Mouse (Mus musculus) heart, postnatal 10 days (tissue): ENCODE results near the gene Gm45717. TPM values are rescaled to one million over a fixed set of nuclear protein-coding genes. Genes with fewer than 3 reads are reported as not detected.
A peak's percentile ranks its signal among the peaks of the same experiment; 100 is the strongest.
"Not testable (repeated sequence)": the region's sequence is repeated elsewhere in the genome, so short reads cannot be mapped to it uniquely, and the experiment has no call there.

Experiments used
- DNase-seq, 2 experiments: peaks; one replicate each; pipeline ENCODE4 v3.0.0; 2021
- intact Hi-C: fragments of 180-260 bp; cut with DNase I; formaldehyde crosslinking; loops from one replicate; pipeline ENCODE4 v1.15.1; 2025
- total RNA-seq, 2 experiments: library from RNA; stranded (reverse); gene quantifications; 2 replicates each; pipeline ENCODE4 v1.2.3; 2021

Gene Gm45717
- total RNA-seq, 2 experiments from 2014 or later = not detected

DNA sequence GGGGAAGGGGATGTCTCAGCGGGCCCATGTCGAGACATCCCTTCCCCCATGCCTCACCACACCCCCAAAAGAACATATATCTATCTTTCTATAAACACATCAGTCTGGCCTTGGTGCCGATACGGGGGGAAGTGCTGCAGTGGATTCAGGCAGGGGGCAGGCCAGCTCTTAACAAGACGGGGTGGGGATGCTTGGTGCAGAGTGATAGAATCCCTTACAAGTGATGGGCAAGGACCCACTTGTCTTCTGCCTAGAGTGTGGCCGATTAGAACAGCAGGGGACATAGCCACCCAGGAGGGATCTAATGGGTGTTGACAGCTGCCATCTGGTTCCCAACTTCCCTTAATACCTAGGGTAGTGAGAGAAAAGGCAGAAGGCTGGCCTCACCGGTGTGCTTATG is 15.2 kb upstream of the Gm45717 start:
- DNase-seq = no peak
- intact Hi-C loops = loop anchor here (5.0 kb wide), 1 partner anchor 36 kb away; no protein-coding TSS in a partner anchor

DNA sequence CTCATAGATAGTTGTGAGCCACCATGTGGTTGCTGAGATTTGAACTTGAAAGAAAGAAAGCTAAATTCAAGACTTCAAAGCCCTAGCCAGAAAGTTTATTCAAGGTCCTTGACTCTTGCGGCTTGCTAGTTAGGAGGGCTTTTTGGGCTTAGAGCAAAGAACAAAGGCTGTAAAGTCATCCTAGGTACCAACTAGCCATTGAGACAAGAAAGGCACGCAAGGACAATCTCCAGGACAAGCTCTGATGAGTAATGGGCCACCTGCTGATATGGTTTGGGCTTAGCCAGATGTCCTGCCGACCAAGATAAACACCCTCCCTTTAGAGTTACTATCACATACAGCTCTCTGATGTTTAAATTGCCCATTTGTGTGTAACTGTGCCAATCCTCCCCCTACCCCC is 13.0 kb upstream of the Gm45717 start:
- intact Hi-C loops, DNase-seq: not testable (repeated sequence)

DNA sequence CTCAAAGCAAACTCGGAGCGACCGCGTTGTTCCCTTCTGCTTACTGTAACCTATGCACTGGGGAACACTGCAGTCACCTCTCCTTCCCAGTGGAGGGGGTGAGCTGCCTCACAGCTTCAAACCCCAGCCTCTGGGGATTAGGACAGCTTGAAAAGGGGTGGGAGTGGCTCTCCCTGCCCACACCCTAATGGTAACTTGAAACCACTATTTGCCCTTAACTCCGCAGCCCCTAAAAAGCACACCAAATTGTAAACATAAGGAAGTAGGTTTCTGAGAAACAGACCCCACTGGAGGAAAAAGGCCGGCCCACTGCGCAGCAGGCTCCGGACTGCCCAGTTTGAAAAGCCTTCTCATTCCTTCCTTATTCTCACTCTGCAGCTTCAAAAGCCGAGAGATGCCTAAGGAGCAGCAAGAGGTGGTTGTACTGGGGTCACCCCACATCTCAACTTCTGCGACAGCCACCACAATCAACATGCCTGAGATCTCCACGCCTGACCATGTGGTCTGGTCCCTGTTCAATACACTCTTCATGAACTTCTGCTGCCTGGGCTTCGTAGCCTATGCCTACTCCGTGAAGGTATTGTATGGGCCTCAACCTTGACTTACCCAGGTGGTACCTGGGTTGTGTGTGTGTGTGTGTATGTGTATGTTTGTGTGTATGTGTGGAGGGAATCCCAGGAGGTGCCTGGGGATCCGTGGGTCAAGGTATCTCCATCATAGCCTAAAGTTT is 12.3 kb upstream of the Gm45717 start:
- intact Hi-C loops = no loop called here
- DNase-seq = peak in 1 of 2 experiments; percentile 15

DNA sequence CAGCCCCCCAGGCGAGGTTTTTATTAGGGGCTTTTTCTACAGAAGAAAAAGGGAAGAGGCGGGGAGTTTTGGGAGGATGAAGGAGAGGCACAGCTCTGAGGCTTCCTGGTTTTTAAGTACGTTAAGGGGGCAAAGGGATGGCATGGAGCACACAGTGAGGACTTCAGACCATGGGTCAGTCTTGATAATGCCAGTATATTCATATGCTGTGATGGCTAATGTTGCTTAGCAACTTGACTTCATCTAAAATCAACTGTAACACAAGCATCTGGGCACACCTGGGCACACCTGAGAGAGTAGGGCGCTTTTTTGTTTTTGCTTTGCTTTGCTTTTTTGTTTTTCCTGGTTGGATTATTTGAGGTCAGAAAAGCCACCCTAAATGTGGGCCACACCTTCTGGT is 11.2 kb upstream of the Gm45717 start, which contains the start of gene Ifitm1:
Gene Ifitm1 (plus strand): TSS at position 301 of the 400 bp plus-strand sequence.
- intact Hi-C loops = no loop called here
- no peak for DNase-seq

DNA sequence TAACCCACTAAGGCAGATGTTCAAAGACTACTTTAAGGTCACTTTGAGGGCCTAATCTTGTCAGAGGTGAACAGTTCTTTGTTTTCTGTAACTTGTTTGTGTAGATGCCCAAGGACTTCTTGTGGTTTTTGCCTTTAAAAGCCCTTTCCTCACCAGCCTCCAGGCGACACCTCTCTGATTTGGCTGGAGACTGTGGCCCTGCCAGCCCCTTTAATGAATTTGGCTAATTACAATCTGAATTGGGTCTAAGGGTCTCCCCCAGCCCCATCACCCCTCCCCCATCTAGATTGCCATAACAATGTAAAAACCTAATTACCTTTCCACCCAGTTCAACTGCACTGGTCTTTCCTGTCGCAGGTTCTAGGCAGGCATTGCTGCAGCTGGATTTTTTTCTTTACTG is 7.0 kb upstream of the Gm45717 start:
- DNase-seq = no peak
- intact Hi-C loops = no loop called here

DNA sequence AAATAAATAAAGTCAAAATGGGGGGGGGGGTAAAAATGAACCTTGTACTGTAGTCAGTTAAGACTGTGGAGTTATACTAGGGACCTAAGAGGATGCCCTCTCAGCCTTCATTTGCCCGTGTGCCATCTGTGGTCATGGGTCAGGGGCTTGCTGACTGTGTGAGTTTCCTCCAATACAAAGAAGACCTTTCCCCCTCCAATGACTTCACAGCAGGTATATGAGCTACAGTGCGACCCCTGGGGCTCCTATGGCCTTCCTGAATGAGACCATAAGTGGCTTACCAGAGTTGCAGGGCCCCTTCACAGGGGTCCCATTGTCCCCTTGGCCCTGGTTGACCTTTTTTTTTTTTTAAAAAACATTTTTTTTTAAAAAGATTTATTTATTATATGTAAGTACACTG is 5.7 kb upstream of the Gm45717 start:
- intact Hi-C loops = no loop called here

DNA sequence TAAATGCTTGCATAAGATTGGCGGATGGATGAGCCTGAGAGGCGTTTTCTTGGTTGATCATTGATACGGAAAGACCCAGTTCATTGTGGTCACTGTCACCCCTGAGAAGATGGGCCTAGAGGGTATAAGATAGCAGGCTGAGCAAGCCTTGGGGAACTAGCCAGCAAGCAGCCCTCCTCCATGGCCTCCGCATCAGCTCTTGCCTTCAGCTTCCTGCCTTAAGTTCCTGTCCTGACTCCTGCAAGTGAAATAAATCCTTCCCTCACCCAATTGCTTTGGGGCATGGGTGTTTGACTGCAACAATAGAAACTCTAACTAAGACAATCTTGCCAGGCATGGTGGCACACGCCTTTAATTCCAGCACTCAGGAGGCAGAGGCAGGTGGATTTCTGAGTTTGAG is 4.3 kb upstream of the Gm45717 start:
- intact Hi-C loops = no loop called here
- DNase-seq = no peak

More for the DNA sequence above, 5.7 kb upstream of the Gm45717 start:
- DNase-seq = no peak

DNA sequence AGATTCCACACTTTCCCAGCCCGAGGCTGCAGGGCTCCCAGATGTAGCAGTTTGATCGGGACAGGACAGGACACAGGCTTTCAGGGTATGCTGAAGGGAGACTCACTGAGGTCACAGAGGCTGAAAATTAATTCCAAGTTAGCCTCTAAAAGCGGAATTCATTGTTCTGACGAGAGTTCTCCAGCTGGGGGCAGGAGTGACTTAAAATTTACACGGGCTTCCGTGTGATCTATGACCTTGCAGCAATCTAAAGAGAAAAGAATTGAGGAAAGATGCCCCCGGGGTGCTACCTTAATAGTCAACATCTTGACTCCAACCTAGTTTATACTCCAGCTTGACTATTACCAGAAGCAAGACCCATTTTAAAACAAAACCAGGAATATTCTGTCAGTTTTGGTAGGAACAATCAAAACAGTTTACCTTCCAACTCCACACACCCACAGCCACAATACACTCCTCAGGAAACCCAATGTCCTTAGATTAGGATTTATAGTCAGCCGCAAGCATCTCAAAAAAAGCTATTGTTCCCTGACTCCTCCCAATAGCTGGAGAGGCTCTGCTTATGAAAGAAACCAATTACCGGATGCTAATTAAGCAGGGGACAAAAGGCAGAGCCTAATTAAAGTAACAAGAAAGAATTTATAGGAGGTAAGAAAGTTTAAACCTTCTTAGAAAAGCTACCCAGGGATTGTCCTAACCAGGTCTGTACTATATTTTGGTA is 3.6 kb upstream of the Gm45717 start:
- intact Hi-C loops = loop anchor here (1.0 to 5.0 kb wide), 4 partner anchors 50 to 218 kb away; no protein-coding TSS in a partner anchor
- peak; percentile 64 to 73 for DNase-seq

DNA sequence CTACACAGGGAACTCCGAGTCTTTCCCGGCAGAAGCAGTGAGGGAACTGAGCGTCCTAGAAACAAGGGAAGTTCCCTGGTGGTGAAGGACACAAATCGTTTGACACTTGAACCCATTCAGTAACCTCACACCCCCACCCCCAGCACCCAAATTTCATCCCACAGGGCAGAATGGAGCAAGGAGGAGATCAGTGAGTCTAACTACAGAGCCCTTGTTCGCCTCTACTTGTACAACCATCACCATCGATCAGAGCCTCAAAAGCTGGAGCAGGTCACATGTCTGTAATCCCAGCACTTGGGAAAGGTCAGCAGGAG is 776 bp upstream of the Gm45717 start:
- intact Hi-C loops = loop anchor here (5.0 kb wide), 2 partner anchors 49 to 221 kb away; no protein-coding TSS in a partner anchor
- no peak for DNase-seq

DNA sequence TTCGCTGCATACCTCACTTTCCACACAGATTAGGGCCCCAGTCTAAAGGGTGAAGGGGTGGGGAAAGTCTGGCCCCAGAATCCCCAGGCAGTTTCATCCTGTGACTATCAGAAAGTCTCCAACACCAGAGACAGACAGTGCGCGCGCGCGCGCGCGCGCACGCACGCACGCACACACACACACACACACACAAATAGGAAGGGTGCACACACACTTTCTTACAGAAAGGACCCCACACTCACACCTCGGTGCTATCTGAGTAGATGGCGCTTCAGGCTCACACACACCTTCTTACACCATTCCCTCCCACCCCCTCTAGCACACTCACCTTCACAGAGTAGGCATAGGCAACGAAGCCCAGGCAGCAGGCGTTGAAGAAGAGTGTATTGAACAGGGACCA is 395 bp downstream of the Gm45717 start:
- intact Hi-C loops = loop anchor here (1.0 to 5.0 kb wide), 3 partner anchors 14 to 222 kb away; partner anchors contain the start of gene Pgghg
- no peak for DNase-seq

DNA sequence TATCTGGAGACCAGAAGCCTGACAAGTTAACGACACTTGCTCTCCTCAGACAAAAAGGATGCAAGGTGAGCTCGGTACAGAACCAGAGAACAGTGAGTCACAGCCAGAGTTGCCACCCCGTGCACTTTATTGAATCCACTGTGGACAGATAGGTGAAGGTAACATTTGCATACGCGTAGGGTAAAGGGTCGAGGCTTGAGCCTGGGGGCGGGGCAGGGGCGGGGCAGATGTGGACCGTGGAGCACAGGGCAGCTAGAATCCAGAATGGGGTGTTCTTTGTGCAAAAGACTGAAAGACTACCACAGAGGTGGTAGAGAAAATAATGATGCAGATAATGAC is 1.0 kb downstream of the Gm45717 start:
- DNase-seq = peak in 1 of 2 experiments; percentile 19
- intact Hi-C loops = loop anchor here (1.0 to 5.0 kb wide), 4 partner anchors 13 to 223 kb away; partner anchors contain the start of genes Bet1l, Gm45785, Pgghg and Ric8a

DNA sequence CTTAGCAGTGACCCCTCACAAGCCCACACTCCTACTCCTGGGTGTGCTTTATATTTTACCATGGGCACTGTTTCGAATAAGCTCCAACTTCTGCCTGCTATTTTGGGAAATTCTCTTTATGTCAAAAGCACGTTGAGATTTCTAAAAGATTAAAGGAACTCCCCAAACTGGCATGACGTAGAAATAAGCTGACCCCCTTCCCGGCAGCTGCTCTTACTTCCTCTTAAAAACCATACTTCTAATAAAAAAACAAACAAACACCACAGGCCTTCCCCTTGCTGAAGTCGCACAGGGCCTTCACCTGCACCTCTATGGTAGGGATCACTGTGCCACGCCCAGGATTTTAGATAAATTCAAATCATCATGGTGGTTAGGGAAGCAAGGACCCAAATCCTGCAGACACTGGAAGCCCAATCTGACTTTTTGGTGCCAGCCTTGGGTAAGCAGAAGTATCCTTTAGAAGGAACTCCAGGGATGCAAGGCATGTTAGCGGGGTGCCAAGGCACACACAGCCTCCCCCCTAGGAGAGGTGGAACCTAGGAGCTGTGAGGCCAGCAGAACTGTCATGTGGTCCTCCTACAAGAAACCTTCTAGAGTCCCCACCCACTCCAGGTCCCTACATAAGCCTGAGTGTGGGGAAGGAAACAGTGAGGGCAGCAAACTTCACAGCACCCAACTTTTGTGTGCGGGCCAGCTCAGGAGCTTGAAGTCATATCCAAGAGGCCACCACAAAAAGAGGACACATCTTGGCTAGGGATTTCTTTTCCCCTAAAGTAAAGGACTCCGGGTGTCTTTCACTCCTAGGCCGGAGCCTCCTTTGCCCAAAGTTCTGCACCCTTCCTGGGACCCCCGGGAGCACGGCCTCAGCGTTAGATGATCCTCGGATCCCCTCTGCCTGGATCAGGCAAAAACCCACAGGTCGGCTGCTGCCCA is 1.7 kb downstream of the Gm45717 start:
- intact Hi-C loops = loop anchor here (5.0 kb wide), 1 partner anchor 97 kb away; the partner anchor contains the start of genes Bet1l, Gm45785 and Ric8a
- DNase-seq = peak in 1 of 2 experiments; percentile 26

DNA sequence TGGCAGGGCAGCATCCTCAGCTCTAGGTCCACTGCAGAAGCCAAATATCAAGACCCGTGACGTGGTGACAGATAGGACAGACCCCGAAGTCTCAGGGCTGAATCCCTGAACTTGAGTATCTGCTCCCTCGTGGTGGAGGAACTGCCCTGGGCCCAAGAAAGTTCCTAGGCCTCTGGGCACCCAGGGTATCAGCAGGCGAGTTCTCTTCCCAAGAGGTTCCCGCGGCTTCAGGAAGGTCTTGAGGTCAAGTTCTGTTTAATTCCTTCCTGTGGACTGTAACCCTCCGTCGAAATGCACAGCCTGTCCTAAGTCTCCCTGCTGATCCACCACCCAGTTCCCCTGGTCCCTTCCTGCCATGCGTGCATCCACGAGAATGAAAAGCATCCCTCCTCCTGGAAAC is 2.6 kb downstream of the Gm45717 start:
- DNase-seq = peak in 1 of 2 experiments; percentile 12
- intact Hi-C loops = loop anchor here (5.0 kb wide), 1 partner anchor 96 kb away; the partner anchor contains the start of genes Bet1l, Gm45785 and Ric8a

DNA sequence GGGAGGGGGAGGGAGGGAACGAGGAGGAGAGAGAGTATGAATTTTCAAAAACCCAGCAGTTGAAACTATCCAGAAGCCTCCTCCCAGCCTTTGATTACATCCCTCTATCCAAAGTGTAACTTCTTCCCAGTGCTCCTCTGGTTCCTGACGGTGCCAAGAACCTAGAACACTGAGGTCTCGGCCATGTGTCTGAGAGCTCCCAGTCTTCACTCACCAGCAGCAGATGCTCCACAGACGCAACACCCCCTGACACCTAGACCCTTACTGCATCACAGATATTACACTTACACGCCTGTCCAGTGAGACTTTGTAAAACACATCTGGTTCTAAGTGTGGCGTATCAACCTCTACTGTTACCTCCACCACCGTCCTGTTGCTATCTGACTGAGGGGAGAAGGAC is 3.3 kb downstream of the Gm45717 start:
- DNase-seq = no peak
- intact Hi-C loops = loop anchor here (5.0 kb wide), 1 partner anchor 95 kb away; the partner anchor contains the start of genes Bet1l, Gm45785 and Ric8a

DNA sequence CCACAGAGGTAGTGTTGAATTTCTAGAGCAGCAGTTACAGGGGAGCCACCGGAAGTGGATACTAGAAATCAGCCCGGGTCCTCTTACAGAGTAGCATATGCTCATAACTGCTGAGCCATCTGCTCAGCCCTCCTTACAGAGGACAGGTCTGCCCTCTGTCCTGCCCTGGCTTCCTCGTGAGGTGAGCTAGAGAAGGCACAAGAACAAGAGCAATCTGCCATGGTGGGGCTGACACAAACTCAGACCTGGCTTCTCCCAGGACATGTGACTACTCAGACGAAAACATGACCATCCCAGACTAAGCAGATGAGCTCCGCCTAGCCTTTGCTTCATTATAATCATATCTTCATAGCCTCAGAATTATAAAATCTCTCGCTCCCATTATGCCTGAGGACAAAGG is 4.0 kb downstream of the Gm45717 start:
- DNase-seq = no peak
- intact Hi-C loops = loop anchor here (5.0 kb wide), 1 partner anchor 94 kb away; the partner anchor contains the start of genes Bet1l, Gm45785 and Ric8a

DNA sequence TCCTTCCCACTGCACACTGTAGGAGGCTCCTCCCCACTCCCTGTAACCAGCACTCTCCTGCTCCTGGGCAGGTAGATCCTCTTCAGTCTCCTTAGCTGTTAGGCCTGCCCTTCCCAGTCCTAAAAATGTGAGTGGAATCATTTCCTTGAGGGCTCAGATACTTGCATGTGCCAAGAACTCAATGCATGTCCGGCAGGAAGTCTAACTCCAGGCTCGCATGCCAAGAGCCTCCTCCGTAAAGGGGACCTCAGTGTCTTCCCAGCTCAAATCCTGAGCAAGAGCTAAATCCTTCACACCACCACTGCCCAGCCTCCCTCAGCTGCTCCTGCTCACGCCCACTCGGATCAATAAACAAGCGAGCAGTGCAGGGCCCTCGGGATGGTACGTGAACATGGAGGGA is 4.7 kb downstream of the Gm45717 start:
- peak; percentile 63 to 65 for DNase-seq
- intact Hi-C loops = loop anchor here (5.0 kb wide), 1 partner anchor 94 kb away; the partner anchor contains the start of genes Bet1l, Gm45785 and Ric8a

DNA sequence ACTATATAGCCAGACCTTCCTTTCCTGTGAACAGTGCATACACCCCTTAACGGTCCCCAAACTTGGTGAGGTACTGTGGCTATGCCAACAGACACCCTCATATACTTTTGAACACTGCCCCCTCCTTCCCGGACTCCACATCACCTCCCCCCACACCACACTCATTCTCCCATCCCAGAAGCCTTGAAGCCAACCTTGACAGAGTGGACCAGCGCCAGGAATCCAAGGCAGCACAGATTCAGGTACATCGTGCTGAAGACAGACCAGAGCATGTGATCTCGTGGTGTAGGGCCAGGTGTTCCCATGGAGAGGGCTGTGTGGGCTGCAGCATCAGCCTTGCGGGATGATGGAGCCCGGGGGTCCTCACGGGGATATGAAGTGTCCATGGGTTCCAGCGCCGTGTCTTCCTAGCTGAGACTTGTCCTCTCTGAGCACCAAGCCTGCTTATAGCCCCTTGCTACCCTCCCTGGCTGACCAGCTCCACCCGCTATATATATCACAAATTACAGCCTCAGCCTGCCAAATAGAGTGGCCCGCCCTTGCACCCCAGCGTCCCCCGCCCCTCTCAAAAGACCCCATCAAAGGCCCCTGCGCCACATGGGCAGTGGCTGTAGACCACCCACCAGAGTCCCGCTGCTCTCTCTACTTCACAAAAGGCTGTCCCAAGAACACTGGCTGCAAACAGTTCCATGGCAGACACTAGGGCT is 5.8 kb downstream of the Gm45717 start, which contains the start of gene Ifitm5:
Gene Ifitm5 (minus strand): TSS at position 468 of the 707 bp plus-strand sequence.
- DNase-seq = no peak
- intact Hi-C loops = loop anchor here (5.0 kb wide), 2 partner anchors 93 to 242 kb away; partner anchors contain the start of genes Bet1l, Gm45785, Hras and Lrrc56

DNA sequence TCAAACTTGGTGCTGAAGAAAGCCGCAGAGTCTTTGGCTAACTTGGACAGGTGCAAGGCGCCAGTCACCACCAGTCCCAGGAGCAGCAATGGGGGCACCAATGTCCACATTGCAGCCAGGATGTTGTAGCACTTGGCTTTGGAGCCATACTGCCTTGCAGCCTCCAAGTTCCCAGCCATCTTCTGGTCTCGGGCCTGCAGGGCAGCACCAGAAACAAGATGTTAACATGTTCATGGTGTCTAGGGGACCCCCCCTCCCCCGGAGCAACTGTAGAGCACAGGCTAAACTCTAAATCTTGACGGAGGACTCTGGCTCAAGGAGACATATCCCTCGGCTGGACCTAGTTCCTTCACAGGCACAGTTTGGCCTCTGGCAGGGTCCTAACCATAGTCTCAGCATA is 6.5 kb downstream of the Gm45717 start:
- no peak for DNase-seq
- intact Hi-C loops = loop anchor here (5.0 kb wide), 1 partner anchor 243 kb away; the partner anchor contains the start of genes Hras and Lrrc56

DNA sequence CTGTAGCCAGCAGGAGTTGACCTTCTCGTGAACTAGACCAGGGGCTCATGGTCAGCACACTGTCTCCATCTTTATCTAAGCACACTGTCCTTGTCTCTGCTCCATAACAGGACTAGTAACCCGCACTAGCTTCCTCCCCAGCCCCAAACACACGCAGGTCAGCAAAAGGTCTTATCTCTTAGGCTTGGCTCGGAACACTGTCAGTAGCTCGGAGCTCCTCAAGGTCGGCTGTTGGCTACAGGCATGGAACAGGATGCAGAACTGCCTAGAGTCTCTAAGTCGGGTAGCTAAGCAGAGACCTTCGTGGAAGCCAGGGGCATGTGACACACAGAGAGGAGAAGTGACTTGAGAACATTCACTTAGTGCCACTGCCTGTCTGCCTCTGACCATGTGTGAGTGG is 7.6 kb downstream of the Gm45717 start:
- peak in 1 of 2 experiments; percentile 40 for DNase-seq
- intact Hi-C loops = loop anchor here (5.0 kb wide), 1 partner anchor 244 kb away; the partner anchor contains the start of genes Hras and Lrrc56
